Mouse (Mus musculus): Measurements from ENCODE around the gene Adcy7. TPM values are rescaled to one million over a fixed set of nuclear protein-coding genes. Genes with fewer than 3 reads are reported as not detected.

Adcy7 gene
- total RNA-seq, 2 experiments from 2014 or later, result 25.5 to 41.6 TPM

Other genes starting within 250 kb of the Adcy7 start
- 65.1 and 73.1 TPM in 2 replicates for gene Cnep1r1, start 153.6 kb upstream of the Adcy7 start, total RNA-seq (2015)
- gene Cnep1r1, start 153.6 kb upstream of the Adcy7 start, total RNA-seq (2017), result 13.3 and 13.4 TPM in 2 replicates
- gene Heatr3, start 134.5 kb upstream of the Adcy7 start, total RNA-seq (2015), result 25.5 and 28.6 TPM in 2 replicates
- 39.5 and 53.3 TPM in 2 replicates for gene Heatr3, start 134.5 kb upstream of the Adcy7 start, total RNA-seq (2017)
- gene Tent4b, start 73.2 kb upstream of the Adcy7 start, total RNA-seq (2015), result 41.2 and 44.9 TPM in 2 replicates
- 35.7 and 44.7 TPM in 2 replicates for gene Tent4b, start 73.2 kb upstream of the Adcy7 start, total RNA-seq (2017)
- gene Brd7, start 89.8 kb downstream of the Adcy7 start, total RNA-seq (2015), result 96.9 and 98.2 TPM in 2 replicates
- 52.1 and 83.4 TPM in 2 replicates for gene Brd7, start 89.8 kb downstream of the Adcy7 start, total RNA-seq (2017)
- not detected in 2 replicates for gene Nkd1, start 249.0 kb downstream of the Adcy7 start, total RNA-seq (2015)
- gene Nkd1, start 249.0 kb downstream of the Adcy7 start, total RNA-seq (2017), result 0.17 and 0.54 TPM in 2 replicates